Mouse (Mus musculus) limb, embryonic 11.5 days (tissue): ENCODE data around the gene Dhrs2. TPM values are rescaled to one million over a fixed set of nuclear protein-coding genes. Genes with fewer than 3 reads are reported as not detected.

Source experiments
- ATAC-seq: fragments of 200-750 bp; cut with Nextera tagmentation; 2 replicates; pipeline ENCODE4 v1.8.0; 2017; ENCODE audit warnings: low read depth; ENCODE audit not compliant: insufficient number of reproducible peaks, low FRiP score, low TSS enrichment
- DNase-seq: peaks from one replicate; pipeline ENCODE4 v3.0.0-alpha.2; 2015; ENCODE audit warnings: low spot score
- H3K27ac ChIP-seq: fragments of 300-500 bp; sonication (generic); replicated peaks from 2 replicates; pipeline ENCODE4 v1.5.1; 2014; ENCODE audit warnings: low read depth, mild to moderate bottlenecking, low read length
- H3K27me3 ChIP-seq: fragments of 300-500 bp; sonication (generic); 2 replicates; pipeline ENCODE4 v1.6.1; 2014; ENCODE audit warnings: mild to moderate bottlenecking, low read length, mixed read lengths; ENCODE audit not compliant: control insufficient read depth, insufficient read depth
- H3K36me3 ChIP-seq: fragments of 300-500 bp; sonication (generic); 2 replicates; pipeline ENCODE4 v1.6.1; 2014; ENCODE audit warnings: mild to moderate bottlenecking, low read length, moderate library complexity, mixed read lengths; ENCODE audit not compliant: control insufficient read depth, insufficient read depth
- H3K4me1 ChIP-seq: fragments of 300-500 bp; sonication (generic); 2 replicates; pipeline ENCODE4 v1.6.1; 2014; ENCODE audit warnings: low read length, mixed read lengths; ENCODE audit not compliant: control insufficient read depth, insufficient read depth
- H3K4me2 ChIP-seq: fragments of 300-500 bp; sonication (generic); 2 replicates; pipeline ENCODE4 v1.6.1; 2014; ENCODE audit warnings: low read depth, mild to moderate bottlenecking, moderate library complexity; ENCODE audit not compliant: severe bottlenecking
- H3K4me3 ChIP-seq: fragments of 300-500 bp; sonication (generic); 2 replicates; pipeline ENCODE4 v1.5.1; 2014; ENCODE audit warnings: low read depth, low read length
- H3K9ac ChIP-seq: fragments of 300-500 bp; sonication (generic); 2 replicates; pipeline ENCODE4 v1.6.1; 2014; ENCODE audit warnings: mild to moderate bottlenecking, low read length
- H3K9me3 ChIP-seq: fragments of 300-500 bp; sonication (generic); 2 replicates; pipeline ENCODE4 v1.6.1; 2016; ENCODE audit warnings: low read length; ENCODE audit not compliant: control insufficient read depth
- WGBS: fragments of 180-500 bp; shearing (Covaris S2); extraction: QIAGEN DNeasy Blood & Tissue Kit; methylation state at CpG from one replicate; pipeline ENCODE4 v1.1.7; 2014; 5-methylcytosine and 5-hydroxymethylcytosine counted together
- polyA plus RNA-seq: library from polyadenylated mRNA; unstranded; fragments of >200 nt; fragmentation: Nextera tagmentation; extraction: Ambion mirVana; gene quantifications from 2 replicates; pipeline ENCODE4 v1.2.1, GENCODE M21; 2014

The Dhrs2 gene
- polyA plus RNA-seq, 1 experiment from 2014 or later: not detected

DNA sequence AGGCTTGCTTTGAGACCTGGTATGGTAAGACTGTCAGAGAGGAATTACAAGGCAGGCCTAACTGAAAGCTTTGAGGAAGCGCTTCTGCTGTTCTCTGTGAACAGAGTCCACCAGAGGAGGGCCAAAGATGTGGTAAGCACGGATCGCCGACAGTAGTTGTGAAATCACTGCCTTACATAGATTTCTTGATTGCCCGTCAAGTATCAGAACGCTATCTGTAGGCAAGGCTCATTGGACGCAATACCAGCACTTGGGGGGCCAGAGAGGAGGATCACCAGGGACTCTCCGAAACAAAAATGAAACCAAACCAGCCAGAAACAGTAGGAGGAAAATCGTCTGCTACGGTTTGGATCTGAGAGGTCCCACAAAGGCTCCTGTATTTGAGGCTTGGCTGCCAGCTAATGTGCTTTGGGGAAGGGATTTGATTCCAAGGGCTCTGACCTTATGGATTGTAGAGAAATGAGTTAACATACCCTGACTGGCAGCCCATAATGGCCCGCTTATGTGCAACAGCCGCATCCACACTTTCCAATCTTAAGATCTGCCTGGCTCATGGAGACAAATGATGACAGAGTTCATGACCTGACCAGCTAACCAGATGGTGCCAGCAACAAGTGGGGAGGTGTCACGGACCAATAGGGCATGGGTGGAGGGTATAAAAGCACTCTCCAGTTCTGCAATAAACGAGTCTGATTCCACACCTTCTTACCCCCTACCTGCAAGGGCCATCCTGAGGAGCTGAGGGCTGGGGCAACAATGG, 27.8 kb upstream of the Dhrs2 start:
- H3K27ac ChIP-seq: no peak overlapping the region
- 51% methylated on average over 14 of the region's 14 CpGs for WGBS

GRCm38 (mm10) chr14:55194786-55195185, 27.0 kb upstream of the Dhrs2 start:
- WGBS: 29% methylated on average over 6 of the region's 6 CpGs
- H3K9me3 ChIP-seq: no peaks in the 10 kb centered on the region
- no peak overlapping the region for H3K4me2 ChIP-seq
- DNase-seq (peak; percentile 27), ATAC-seq (no peak)
- H3K4me3 ChIP-seq: no peak overlapping the region
- no peaks in the 10 kb centered on the region for H3K27me3 ChIP-seq
- no peak overlapping the region for H3K9ac ChIP-seq
- H3K27ac ChIP-seq: no peak overlapping the region
- no peaks in the 10 kb centered on the region for H3K36me3 ChIP-seq
- H3K4me1 ChIP-seq: 0 out of 2 replicates have a peak, but pooled peaks cover 3% of the 10 kb centered on the region

More for the DNA sequence above, 27.8 kb upstream of the Dhrs2 start:
- Histone ChIP-seq H3K36me3 (no peaks in the 10 kb centered on the region), H3K4me1 (0 out of 2 replicates have a peak, but pooled peaks cover 3% of the 10 kb centered on the region), H3K9me3 (no peaks in the 10 kb centered on the region), H3K9ac (no peak overlapping the region), H3K27me3 (no peaks in the 10 kb centered on the region), H3K4me2 (no peak overlapping the region), H3K4me3 (no peak overlapping the region)
- ATAC-seq (no peak), DNase-seq (no peak)

GRCm38 (mm10) chr14:55197121-55197520, 24.7 kb upstream of the Dhrs2 start:
- Histone ChIP-seq H3K4me3 (no peak overlapping the region), H3K4me2 (no peak overlapping the region), H3K4me1 (0 out of 2 replicates have a peak, but pooled peaks cover 3% of the 10 kb centered on the region), H3K9me3 (no peaks in the 10 kb centered on the region), H3K27ac (no peak overlapping the region), H3K27me3 (no peaks in the 10 kb centered on the region), H3K36me3 (no peaks in the 10 kb centered on the region), H3K9ac (no peak overlapping the region)
- no peak for DNase-seq
- no peak for ATAC-seq
- WGBS: 63% methylated on average over 2 of the region's 2 CpGs

- H3K27ac ChIP-seq: no peak overlapping the region
- H3K4me2 ChIP-seq: no peak overlapping the region
- 92% methylated on average over 2 of the region's 2 CpGs for WGBS
- H3K9me3 ChIP-seq: no peaks in the 10 kb centered on the region
- DNase-seq (no peak), ATAC-seq (no peak)
- no peak overlapping the region for H3K9ac ChIP-seq
- H3K4me1 ChIP-seq: 0 out of 2 replicates have a peak, but pooled peaks cover 3% of the 10 kb centered on the region
- no peaks in the 10 kb centered on the region for H3K36me3 ChIP-seq
- no peak overlapping the region for H3K4me3 ChIP-seq
- H3K27me3 ChIP-seq: no peaks in the 10 kb centered on the region
These were observed 23.6 kb upstream of the Dhrs2 start for GRCm38 (mm10) chr14:55198187-55198586.

GRCm38 (mm10) chr14:55204544-55204943, 17.3 kb upstream of the Dhrs2 start:
- no peaks in the 10 kb centered on the region for H3K27me3 ChIP-seq
- no peaks in the 10 kb centered on the region for H3K4me1 ChIP-seq
- ATAC-seq: no peak
- no peak overlapping the region for H3K9ac ChIP-seq
- DNase-seq: no peak
- H3K4me2 ChIP-seq: no peak overlapping the region
- 83% methylated on average over 3 of the region's 3 CpGs for WGBS
- no peaks in the 10 kb centered on the region for H3K9me3 ChIP-seq
- H3K27ac ChIP-seq: no peak overlapping the region
- no peak overlapping the region for H3K4me3 ChIP-seq
- H3K36me3 ChIP-seq: no peaks in the 10 kb centered on the region

GRCm38 (mm10) chr14:55205045-55205750, 16.6 kb upstream of the Dhrs2 start:
- Histone ChIP-seq H3K27me3 (no peaks in the 10 kb centered on the region), H3K4me3 (no peak overlapping the region), H3K9me3 (no peaks in the 10 kb centered on the region), H3K4me1 (no peaks in the 10 kb centered on the region), H3K27ac (no peak overlapping the region), H3K36me3 (no peaks in the 10 kb centered on the region), H3K9ac (no peak overlapping the region), H3K4me2 (no peak overlapping the region)
- no peak for ATAC-seq
- no peak for DNase-seq
- 62% methylated on average over 3 of the region's 3 CpGs for WGBS

DNA sequence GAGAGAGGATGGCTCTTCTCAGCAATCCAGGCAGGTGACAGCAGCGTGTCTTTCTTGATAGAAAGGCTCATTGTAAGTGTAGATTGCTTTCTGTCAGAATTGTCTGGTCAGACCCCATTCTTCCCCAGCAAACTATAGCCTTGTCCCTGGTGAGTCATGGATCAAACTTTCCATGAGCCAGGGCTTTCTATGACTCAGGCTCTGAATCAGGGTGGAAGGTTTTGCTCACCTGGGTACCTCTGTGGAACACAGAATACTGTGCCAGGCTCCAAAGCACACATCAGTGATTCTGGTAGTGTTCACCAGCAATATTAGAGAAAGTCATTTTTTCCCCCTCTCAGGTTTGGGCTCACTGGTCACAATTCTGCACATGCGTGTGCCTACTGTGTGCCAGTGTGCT, 13.5 kb upstream of the Dhrs2 start:
- Histone ChIP-seq H3K9ac (no peak overlapping the region), H3K36me3 (no peaks in the 10 kb centered on the region), H3K27me3 (no peaks in the 10 kb centered on the region), H3K4me1 (no peaks in the 10 kb centered on the region), H3K9me3 (no peaks in the 10 kb centered on the region), H3K4me3 (no peak overlapping the region), H3K4me2 (no peak overlapping the region), H3K27ac (no peak overlapping the region)
- WGBS: 91% methylated on average over 2 of the region's 2 CpGs
- ATAC-seq: no peak
- no peak for DNase-seq

DNA sequence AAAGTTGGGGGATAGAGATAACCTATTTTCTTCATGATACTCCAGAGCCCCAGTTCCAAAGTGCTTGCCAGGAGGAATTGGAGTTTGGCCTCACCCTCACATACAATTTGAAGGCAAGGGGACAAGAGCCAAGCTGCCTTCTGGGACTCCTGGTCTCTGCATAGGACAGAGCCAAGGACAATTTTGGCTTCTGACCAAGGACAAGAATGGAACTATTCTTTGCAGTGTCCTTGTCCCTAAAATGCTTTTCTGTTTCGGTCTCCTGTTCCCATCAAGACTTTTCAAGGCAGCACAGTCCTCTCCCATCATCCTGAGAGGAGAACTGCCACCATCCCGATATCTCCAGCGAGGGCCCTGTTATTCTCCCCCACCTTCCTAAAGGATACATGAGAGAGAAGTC, 8.2 kb upstream of the Dhrs2 start:
- Histone ChIP-seq H3K4me1 (no peaks in the 10 kb centered on the region), H3K9me3 (no peaks in the 10 kb centered on the region), H3K9ac (no peak overlapping the region), H3K4me3 (no peak overlapping the region), H3K27ac (no peak overlapping the region), H3K36me3 (no peaks in the 10 kb centered on the region), H3K27me3 (no peaks in the 10 kb centered on the region), H3K4me2 (no peak overlapping the region)
- DNase-seq (no peak), ATAC-seq (no peak)
- WGBS: 88% methylated on average over 3 of the region's 3 CpGs
